Mouse (Mus musculus) embryonic stem cell, embryonic (primary cell): ENCODE measurements at regions not wholly inside any gene's neighbourhood (a gene's known extent, or its start where the extent isn't known, plus 50 kb on each side); places are given as distances from the start of the nearest gene placed in this dataset.

Experiments
- CTCF ChIA-PET, 4 experiments: fragments of 300-600 bp in 2 of 4; fragments of 350-600 bp in 2 of 4; sonication (Branson Sonifier 250); formaldehyde crosslinking; loops; one replicate each; lab custom pipeline; 2022; ENCODE audit warnings: inconsistent platforms in 2 of 4; lab: Charles Lee
- POLR2A ChIA-PET, 4 experiments: fragments of 300-600 bp in 2 of 4; fragments of 350-600 bp in 2 of 4; sonication (Branson Sonifier 250); formaldehyde crosslinking; loops; one replicate each; lab custom pipeline; 2022; ENCODE audit warnings: antibody characterized with exemption in 4 of 4, inconsistent platforms in 1 of 4; lab: Charles Lee

DNA sequence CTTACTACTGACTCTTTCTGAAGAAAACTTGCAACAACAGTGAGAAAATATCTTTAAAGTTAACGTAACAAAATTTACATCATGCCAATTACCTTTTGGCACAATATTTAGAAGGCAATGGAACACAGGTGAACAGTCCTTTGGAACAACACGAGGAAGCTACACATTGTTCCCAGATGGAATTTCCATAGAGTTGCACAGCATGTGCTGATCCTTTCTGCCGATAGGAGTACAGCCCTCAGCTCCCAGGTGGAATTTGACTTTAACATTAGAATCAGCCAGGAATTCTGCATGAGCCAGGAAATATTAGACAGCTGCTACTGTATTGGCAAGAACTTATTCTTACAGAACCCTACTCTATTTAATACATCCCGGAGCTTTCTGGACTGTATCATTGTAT is 948.3 kb downstream of the 1190002N15Rik start:
- ChIA-PET POLR2A (no interaction called here), CTCF (no interaction called here)

DNA sequence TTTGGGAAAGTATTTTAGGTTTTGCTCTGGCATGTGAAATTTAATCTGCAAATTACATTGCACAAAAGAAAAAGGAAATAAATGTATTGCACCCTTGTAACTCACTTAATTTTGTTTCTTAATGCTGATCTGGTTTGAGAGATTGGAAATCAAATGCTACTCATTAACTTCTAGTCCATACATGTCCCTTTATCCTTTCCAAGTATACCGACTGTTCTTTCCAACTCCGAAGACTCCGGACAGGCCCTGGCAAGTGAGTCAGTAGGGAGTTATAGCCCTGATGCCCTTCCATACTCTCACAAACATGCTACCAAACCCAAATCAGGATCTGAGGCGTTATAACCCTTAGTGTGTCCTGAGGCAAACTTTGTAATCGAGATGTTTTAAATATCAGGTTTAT is 949.9 kb downstream of the 1190002N15Rik start:
- CTCF ChIA-PET: interaction anchor here in 1 of 4 experiments (0.6 kb wide), 1 partner anchor 1058 kb away, joined by 3 read pairs; no protein-coding TSS in a partner anchor

DNA sequence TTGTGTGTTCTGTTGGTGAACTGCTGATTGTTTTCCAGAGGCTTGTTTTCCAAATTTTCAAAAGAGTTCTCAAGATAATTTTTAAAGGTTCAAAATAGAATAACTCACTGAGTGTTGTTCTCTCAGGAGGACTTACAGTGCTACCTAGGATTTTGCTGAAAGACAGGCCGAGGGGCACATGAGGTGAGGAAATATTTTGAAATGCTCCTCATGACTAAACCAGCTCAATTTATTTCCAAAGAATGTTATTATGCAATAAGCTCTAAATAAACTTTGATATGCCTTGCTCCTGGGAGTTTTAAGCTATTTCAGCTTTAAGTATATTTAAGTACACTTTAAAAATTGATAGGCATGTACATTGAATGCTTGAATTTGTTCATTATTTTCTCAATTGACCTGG is 951.0 kb downstream of the 1190002N15Rik start:
- ChIA-PET POLR2A (no interaction called here), CTCF (no interaction called here)

More for the DNA sequence above, 949.9 kb downstream of the 1190002N15Rik start:
- POLR2A ChIA-PET: no interaction called here

DNA sequence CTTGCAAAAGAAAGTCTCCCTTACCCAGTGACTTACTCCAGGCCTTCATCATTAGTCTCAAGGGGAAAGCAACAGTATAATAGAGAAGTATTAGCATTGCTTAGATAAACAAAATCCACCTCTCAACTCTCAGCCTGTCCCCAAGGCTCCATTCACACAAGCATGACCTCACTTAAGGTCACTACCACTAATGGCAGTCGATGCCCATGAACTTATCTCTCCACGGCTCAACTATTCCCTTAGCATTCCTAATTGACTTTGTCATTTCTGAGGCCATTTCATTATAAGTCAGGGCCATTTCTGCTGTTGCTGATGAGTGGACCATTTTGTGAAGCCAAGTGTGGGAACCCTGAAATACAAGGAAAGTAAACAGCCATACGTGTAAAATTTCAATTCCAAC is 953.3 kb downstream of the 1190002N15Rik start:
- ChIA-PET POLR2A (no interaction called here), CTCF (no interaction called here)
